Mouse (Mus musculus) stomach, embryonic 14.5 days (tissue): ENCODE measurements around the gene Lamb1. TPM values are rescaled to one million over a fixed set of nuclear protein-coding genes. Genes with fewer than 3 reads are reported as not detected.

ENCODE experiments used
- ATAC-seq: fragments of 200-750 bp; cut with Nextera tagmentation; 2 replicates; pipeline ENCODE4 v1.8.0; 2017; ENCODE audit warnings: low read depth, moderate TSS enrichment; ENCODE audit not compliant: insufficient number of reproducible peaks, insufficient read depth, low FRiP score
- H3K27ac ChIP-seq: fragments of 300-500 bp; sonication (generic); 2 replicates; pipeline ENCODE4 v1.5.1; 2014; ENCODE audit warnings: mild to moderate bottlenecking, low read length, moderate library complexity, mixed read lengths
- H3K27me3 ChIP-seq: fragments of 300-500 bp; sonication (generic); 2 replicates; pipeline ENCODE4 v1.6.1; 2014; ENCODE audit warnings: low read length, control low read depth, mixed read lengths; ENCODE audit not compliant: control insufficient read depth, insufficient read depth
- H3K36me3 ChIP-seq: fragments of 300-500 bp; sonication (generic); 2 replicates; pipeline ENCODE4 v1.6.1; 2014; ENCODE audit warnings: mild to moderate bottlenecking, control low read depth, low read length, moderate library complexity, mixed read lengths; ENCODE audit not compliant: control insufficient read depth, insufficient read depth
- H3K4me1 ChIP-seq: fragments of 300-500 bp; sonication (generic); 2 replicates; pipeline ENCODE4 v1.6.1; 2014; ENCODE audit warnings: low read length, control low read depth, mixed read lengths; ENCODE audit not compliant: control insufficient read depth, insufficient read depth
- H3K4me2 ChIP-seq: fragments of 300-500 bp; sonication (generic); replicated peaks from 2 replicates; pipeline ENCODE4 v1.6.1; 2014; ENCODE audit warnings: low read depth, low read length, control low read depth
- H3K4me3 ChIP-seq: fragments of 300-500 bp; sonication (generic); 2 replicates; pipeline ENCODE4 v1.5.1; 2014; ENCODE audit warnings: low read depth, low read length, control low read depth
- H3K9ac ChIP-seq: fragments of 300-500 bp; sonication (generic); replicated peaks from 2 replicates; pipeline ENCODE4 v1.6.1; 2014; ENCODE audit warnings: low read depth, mild to moderate bottlenecking, control low read depth, low read length, moderate library complexity, mixed read lengths
- H3K9me3 ChIP-seq: fragments of 300-500 bp; sonication (generic); 2 replicates; pipeline ENCODE4 v1.6.1; 2016; ENCODE audit warnings: low read depth, low read length, control low read depth; ENCODE audit not compliant: control insufficient read depth
- WGBS: fragments of 180-500 bp; shearing (Covaris S2); extraction: QIAGEN DNeasy Blood & Tissue Kit; methylation state at CpG from one replicate; pipeline ENCODE4 v1.1.7; 2014; 5-methylcytosine and 5-hydroxymethylcytosine counted together
- polyA plus RNA-seq: library from polyadenylated mRNA; unstranded; fragments of >200 nt; fragmentation: Nextera tagmentation; extraction: Ambion mirVana; gene quantifications from 2 replicates; pipeline ENCODE4 v1.2.1, GENCODE M21; 2014

Lamb1 gene
- polyA plus RNA-seq, 1 experiment from 2014 or later: 98.2 TPM

- Histone ChIP-seq H3K36me3 (peaks cover 54% of the 10 kb centered on the region), H3K9me3 (no peaks in the 10 kb centered on the region), H3K27ac (peak overlapping the region; percentile 53), H3K4me1 (peaks cover 26% of the 10 kb centered on the region), H3K4me3 (no peak overlapping the region), H3K27me3 (no peaks in the 10 kb centered on the region), H3K4me2 (no peak overlapping the region), H3K9ac (no peak overlapping the region)
- 27% methylated on average over 10 of the region's 10 CpGs for WGBS
- ATAC-seq: peak; percentile 87
These were observed 29.5 kb downstream of the Lamb1 start for GRCm38 (mm10) chr12:31294526-31294925.

GRCm38 (mm10) chr12:31294996-31295395 lies 30.0 kb downstream of the Lamb1 start:
- ATAC-seq: no peak
- Histone ChIP-seq H3K27ac (peak overlapping the region; percentile 52), H3K4me3 (no peak overlapping the region), H3K4me1 (peaks cover 26% of the 10 kb centered on the region), H3K9me3 (no peaks in the 10 kb centered on the region), H3K9ac (no peak overlapping the region), H3K36me3 (peaks cover 57% of the 10 kb centered on the region), H3K27me3 (no peaks in the 10 kb centered on the region), H3K4me2 (no peak overlapping the region)
- 34% methylated on average over 11 of the region's 11 CpGs for WGBS

DNA sequence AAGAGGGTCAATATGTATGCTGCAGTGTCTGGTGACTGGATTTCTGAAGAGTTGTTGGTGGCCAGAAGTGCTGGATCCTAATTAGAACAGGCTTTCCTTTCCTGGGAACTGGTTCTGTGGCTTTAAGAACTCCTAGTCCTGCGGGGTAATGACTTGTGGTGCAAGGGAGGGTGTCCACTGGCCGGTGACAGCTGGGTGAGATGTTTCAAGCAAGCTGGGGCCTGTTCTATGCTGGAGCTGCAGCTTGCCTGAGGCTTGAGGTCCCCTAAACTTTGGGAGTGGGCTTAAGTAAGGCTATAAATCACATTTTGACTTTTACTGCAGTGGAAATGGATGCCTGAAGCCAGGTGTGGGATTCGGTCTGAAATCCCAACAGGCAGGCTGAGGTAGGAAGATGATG lies 30.5 kb downstream of the Lamb1 start:
- no peak overlapping the region for H3K4me3 ChIP-seq
- H3K4me2 ChIP-seq: no peak overlapping the region
- peaks cover 26% of the 10 kb centered on the region for H3K4me1 ChIP-seq
- no peak overlapping the region for H3K9ac ChIP-seq
- WGBS: 16% methylated on average over 3 of the region's 3 CpGs
- H3K27me3 ChIP-seq: no peaks in the 10 kb centered on the region
- no peaks in the 10 kb centered on the region for H3K9me3 ChIP-seq
- H3K36me3 ChIP-seq: peaks cover 57% of the 10 kb centered on the region
- peak overlapping the region; percentile 52 for H3K27ac ChIP-seq
- no peak for ATAC-seq

- H3K36me3 ChIP-seq: peaks cover 58% of the 10 kb centered on the region
- no peaks in the 10 kb centered on the region for H3K27me3 ChIP-seq
- no peak overlapping the region for H3K4me2 ChIP-seq
- H3K9ac ChIP-seq: no peak overlapping the region
- no peak for ATAC-seq
- 81% methylated on average over 4 of the region's 4 CpGs for WGBS
- H3K4me3 ChIP-seq: no peak overlapping the region
- H3K4me1 ChIP-seq: peaks cover 26% of the 10 kb centered on the region
- no peaks in the 10 kb centered on the region for H3K9me3 ChIP-seq
- H3K27ac ChIP-seq: peak overlapping the region; percentile 7; the same call in 1 of the 2 replicates
These were observed 31.1 kb downstream of the Lamb1 start for GRCm38 (mm10) chr12:31296097-31296496.

- Histone ChIP-seq H3K9ac (no peak overlapping the region), H3K4me2 (no peak overlapping the region), H3K27ac (no peak overlapping the region), H3K36me3 (peaks cover 68% of the 10 kb centered on the region), H3K27me3 (no peaks in the 10 kb centered on the region), H3K9me3 (no peaks in the 10 kb centered on the region), H3K4me1 (peaks cover 24% of the 10 kb centered on the region), H3K4me3 (no peak overlapping the region)
- WGBS: 88% methylated on average over 4 of the region's 4 CpGs
- no peak for ATAC-seq
These were observed 33.1 kb downstream of the Lamb1 start for GRCm38 (mm10) chr12:31298122-31298521.

DNA sequence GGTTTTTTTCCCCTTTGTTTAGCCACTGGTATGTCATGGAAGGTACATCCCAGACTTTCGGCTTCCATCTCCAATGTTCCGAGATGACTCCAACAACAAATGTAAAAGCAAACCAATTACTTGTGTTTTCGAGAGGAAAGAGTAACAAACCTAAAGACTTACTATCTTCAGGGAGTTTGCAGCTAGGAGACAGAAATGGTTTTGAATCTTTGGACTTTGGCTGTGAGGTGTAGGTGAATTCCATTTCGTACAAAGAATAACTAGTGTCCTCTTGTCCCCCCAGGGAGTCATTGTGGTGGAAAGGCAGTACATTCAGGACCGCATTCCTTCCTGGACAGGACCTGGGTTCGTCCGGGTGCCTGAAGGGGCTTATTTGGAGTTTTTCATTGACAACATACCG lies 33.5 kb downstream of the Lamb1 start:
- Histone ChIP-seq H3K4me1 (peaks cover 20% of the 10 kb centered on the region), H3K27ac (no peak overlapping the region), H3K9ac (no peak overlapping the region), H3K4me2 (no peak overlapping the region), H3K36me3 (peaks cover 72% of the 10 kb centered on the region), H3K9me3 (no peaks in the 10 kb centered on the region), H3K4me3 (no peak overlapping the region), H3K27me3 (no peaks in the 10 kb centered on the region)
- 92% methylated on average over 8 of the region's 8 CpGs for WGBS
- no peak for ATAC-seq

DNA sequence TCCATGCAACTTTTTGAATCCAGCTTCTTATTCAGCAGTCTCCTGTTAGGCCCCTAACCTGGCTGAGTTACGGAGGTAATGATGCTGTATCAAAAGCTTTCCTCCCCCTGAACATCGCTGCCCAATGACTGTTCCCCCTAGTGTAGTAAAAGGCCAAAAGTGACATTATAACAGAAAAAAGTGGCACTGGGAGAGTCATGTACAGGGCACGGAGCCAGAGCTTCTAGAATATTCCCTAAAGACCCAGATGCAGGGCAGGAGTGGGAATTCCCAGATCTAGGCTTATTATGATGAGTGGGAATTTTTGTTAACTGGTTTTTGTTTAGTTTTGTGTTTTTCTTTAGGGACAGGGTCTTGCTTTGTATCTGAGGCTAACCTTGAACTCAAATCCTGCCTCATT lies 34.1 kb downstream of the Lamb1 start:
- Histone ChIP-seq H3K36me3 (peaks cover 76% of the 10 kb centered on the region), H3K27ac (no peak overlapping the region), H3K4me3 (no peak overlapping the region), H3K9ac (no peak overlapping the region), H3K27me3 (no peaks in the 10 kb centered on the region), H3K4me1 (peaks cover 15% of the 10 kb centered on the region; the same call in 1 of the 2 replicates), H3K4me2 (no peak overlapping the region), H3K9me3 (no peaks in the 10 kb centered on the region)
- ATAC-seq: no peak
- 95% methylated on average over 3 of the region's 3 CpGs for WGBS

GRCm38 (mm10) chr12:31299676-31300197 lies 34.7 kb downstream of the Lamb1 start:
- peaks cover 81% of the 10 kb centered on the region for H3K36me3 ChIP-seq
- H3K4me3 ChIP-seq: no peak overlapping the region
- no peaks in the 10 kb centered on the region for H3K9me3 ChIP-seq
- H3K4me2 ChIP-seq: no peak overlapping the region
- no peak overlapping the region for H3K9ac ChIP-seq
- no peaks in the 10 kb centered on the region for H3K27me3 ChIP-seq
- WGBS: 83% methylated on average over 14 of the region's 14 CpGs
- ATAC-seq: no peak
- H3K27ac ChIP-seq: no peak overlapping the region
- peaks cover 9% of the 10 kb centered on the region; the same call in 1 of the 2 replicates for H3K4me1 ChIP-seq

DNA sequence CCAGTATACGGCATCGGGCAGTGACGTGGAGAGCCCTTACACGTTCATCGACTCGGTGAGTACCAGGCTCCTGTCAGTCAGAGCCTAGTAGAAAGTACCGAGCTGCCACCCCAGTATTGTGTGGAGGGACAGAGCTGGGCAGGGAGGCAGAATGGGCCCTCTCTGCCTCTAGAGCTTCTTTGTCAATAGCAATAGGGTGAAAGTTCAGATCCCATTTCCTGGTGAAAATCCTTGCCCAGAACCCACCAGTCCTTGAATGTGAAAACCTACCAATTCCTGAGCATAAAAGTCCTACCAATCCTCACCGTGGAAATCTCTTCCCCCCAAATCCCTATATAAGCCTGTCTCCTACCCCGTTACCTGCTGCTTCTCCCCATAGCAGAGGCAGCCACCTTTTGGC lies 35.2 kb downstream of the Lamb1 start:
- ATAC-seq: no peak
- no peak overlapping the region for H3K9ac ChIP-seq
- H3K36me3 ChIP-seq: peaks cover 86% of the 10 kb centered on the region
- H3K4me3 ChIP-seq: no peak overlapping the region
- H3K4me2 ChIP-seq: no peak overlapping the region
- 95% methylated on average over 9 of the region's 9 CpGs for WGBS
- peaks cover 3% of the 10 kb centered on the region; the same call in 1 of the 2 replicates for H3K4me1 ChIP-seq
- no peaks in the 10 kb centered on the region for H3K27me3 ChIP-seq
- H3K27ac ChIP-seq: no peak overlapping the region
- no peaks in the 10 kb centered on the region for H3K9me3 ChIP-seq
